Mouse (Mus musculus) embryonic facial prominence, embryonic 14.5 days (tissue): ENCODE data around the gene Lipc. TPM values are rescaled to one million over a fixed set of nuclear protein-coding genes. Genes with fewer than 3 reads are reported as not detected.

Experiments used
- ATAC-seq: fragments of 200-750 bp; cut with Nextera tagmentation; 2 replicates; pipeline ENCODE4 v1.8.0; 2017; ENCODE audit warnings: low read depth, moderate number of reproducible peaks, moderate TSS enrichment
- DNase-seq: peaks from one replicate; pipeline ENCODE4 v3.0.0-alpha.2; 2015; ENCODE audit warnings: low spot score
- H3K27ac ChIP-seq: fragments of 300-500 bp; sonication (generic); replicated peaks from 2 replicates; pipeline ENCODE4 v1.5.1; 2014; ENCODE audit warnings: low read depth, mild to moderate bottlenecking, low read length, moderate library complexity
- H3K27me3 ChIP-seq: fragments of 300-500 bp; sonication (generic); replicated peaks from 2 replicates; pipeline ENCODE4 v1.6.1; 2014; ENCODE audit warnings: low read length; ENCODE audit not compliant: control insufficient read depth, insufficient read depth
- H3K36me3 ChIP-seq: fragments of 300-500 bp; sonication (generic); 2 replicates; pipeline ENCODE4 v1.6.1; 2014; ENCODE audit warnings: low read length, mixed read lengths; ENCODE audit not compliant: control insufficient read depth, insufficient read depth
- H3K4me1 ChIP-seq: fragments of 300-500 bp; sonication (generic); 2 replicates; pipeline ENCODE4 v1.6.1; 2014; ENCODE audit warnings: antibody characterized with exemption, low read length; ENCODE audit not compliant: control insufficient read depth, insufficient read depth
- H3K4me2 ChIP-seq: fragments of 300-500 bp; sonication (generic); 2 replicates; pipeline ENCODE4 v1.6.1; 2014; ENCODE audit warnings: low read depth, mild to moderate bottlenecking, low read length, moderate library complexity, mixed read lengths
- H3K4me3 ChIP-seq: fragments of 300-500 bp; sonication (generic); 2 replicates; pipeline ENCODE4 v1.5.1; 2014; ENCODE audit warnings: low read depth, mild to moderate bottlenecking, low read length
- H3K9ac ChIP-seq: fragments of 300-500 bp; sonication (generic); 2 replicates; pipeline ENCODE4 v1.6.1; 2014; ENCODE audit warnings: low read depth, mild to moderate bottlenecking, low read length, moderate library complexity, mixed read lengths
- H3K9me3 ChIP-seq: fragments of 300-500 bp; sonication (generic); 2 replicates; pipeline ENCODE4 v1.6.1; 2016; ENCODE audit warnings: low read length; ENCODE audit not compliant: control insufficient read depth
- WGBS: fragments of 180-500 bp; shearing (Covaris S2); extraction: QIAGEN DNeasy Blood & Tissue Kit; methylation state at CpG from one replicate; pipeline ENCODE4 v1.1.7; 2014; 5-methylcytosine and 5-hydroxymethylcytosine counted together
- polyA plus RNA-seq: library from polyadenylated mRNA; unstranded; fragments of >200 nt; fragmentation: Nextera tagmentation; extraction: Ambion mirVana; gene quantifications from 2 replicates; pipeline ENCODE4 v1.2.1, GENCODE M21; 2014

Lipc gene
- polyA plus RNA-seq = 0.46 and 0.79 TPM in 2 replicates

GRCm38 (mm10) chr9:70952126-70952525 lies at the start of gene Lipc:
Gene Lipc (minus strand): TSS chr9:70952226.
- Histone ChIP-seq H3K36me3 (no peaks in the 10 kb centered on the region), H3K27ac (no peak within 1 kb of the TSS), H3K4me3 (no peak within 1 kb of the TSS), H3K9me3 (no peaks in the 10 kb centered on the region), H3K4me2 (no peak within 1 kb of the TSS), H3K27me3 (no peaks in the 10 kb centered on the region), H3K9ac (no peak within 1 kb of the TSS), H3K4me1 (0 out of 2 replicates have a peak, but pooled peaks cover 4% of the 10 kb centered on the region)
- ATAC-seq (no peak), DNase-seq (no peak)
- WGBS = 84% methylated on average over 4 of the region's 4 CpGs

GRCm38 (mm10) chr9:70999161-70999560 lies 47.1 kb upstream of the Lipc start:
- Histone ChIP-seq H3K4me2 (no peak overlapping the region), H3K4me1 (no peaks in the 10 kb centered on the region), H3K36me3 (no peaks in the 10 kb centered on the region), H3K9me3 (no peaks in the 10 kb centered on the region), H3K27me3 (no peaks in the 10 kb centered on the region), H3K27ac (no peak overlapping the region), H3K4me3 (no peak overlapping the region), H3K9ac (no peak overlapping the region)
- no peak for DNase-seq
- ATAC-seq = no peak
- WGBS = 78% methylated on average over 4 of the region's 4 CpGs

- no peaks in the 10 kb centered on the region for H3K4me1 ChIP-seq
- H3K4me2 ChIP-seq = no peak overlapping the region
- 77% methylated on average over 6 of the region's 6 CpGs for WGBS
- no peak overlapping the region for H3K9ac ChIP-seq
- no peaks in the 10 kb centered on the region for H3K27me3 ChIP-seq
- H3K9me3 ChIP-seq = no peaks in the 10 kb centered on the region
- DNase-seq (no peak), ATAC-seq (no peak)
- no peak overlapping the region for H3K4me3 ChIP-seq
- no peaks in the 10 kb centered on the region for H3K36me3 ChIP-seq
- H3K27ac ChIP-seq = no peak overlapping the region
These were observed 46.7 kb upstream of the Lipc start for GRCm38 (mm10) chr9:70998719-70999118.

- DNase-seq (peak; percentile 79), ATAC-seq (no peak)
- H3K36me3 ChIP-seq = no peaks in the 10 kb centered on the region
- H3K4me1 ChIP-seq = 0 out of 2 replicates have a peak, but pooled peaks cover 5% of the 10 kb centered on the region
- H3K9ac ChIP-seq = no peak overlapping the region
- no peak overlapping the region for H3K27ac ChIP-seq
- no peak overlapping the region for H3K4me3 ChIP-seq
- H3K4me2 ChIP-seq = no peak overlapping the region
- 51% methylated on average over 6 of the region's 6 CpGs for WGBS
- no peaks in the 10 kb centered on the region for H3K9me3 ChIP-seq
- no peaks in the 10 kb centered on the region for H3K27me3 ChIP-seq
These were observed 41.3 kb upstream of the Lipc start for GRCm38 (mm10) chr9:70993326-70993725.

GRCm38 (mm10) chr9:70991401-70991800 lies 39.4 kb upstream of the Lipc start:
- DNase-seq (no peak), ATAC-seq (no peak)
- Histone ChIP-seq H3K36me3 (no peaks in the 10 kb centered on the region), H3K4me1 (0 out of 2 replicates have a peak, but pooled peaks cover 5% of the 10 kb centered on the region), H3K4me2 (no peak overlapping the region), H3K9ac (no peak overlapping the region), H3K27ac (no peak overlapping the region), H3K9me3 (no peaks in the 10 kb centered on the region), H3K4me3 (no peak overlapping the region), H3K27me3 (no peaks in the 10 kb centered on the region)
- 80% methylated on average over 5 of the region's 5 CpGs for WGBS

GRCm38 (mm10) chr9:70987210-70987609 lies 35.2 kb upstream of the Lipc start:
- Histone ChIP-seq H3K9me3 (no peaks in the 10 kb centered on the region), H3K4me2 (no peak overlapping the region), H3K4me3 (no peak overlapping the region), H3K27me3 (no peaks in the 10 kb centered on the region), H3K27ac (no peak overlapping the region), H3K36me3 (no peaks in the 10 kb centered on the region), H3K9ac (no peak overlapping the region), H3K4me1 (no peaks in the 10 kb centered on the region)
- DNase-seq = no peak
- ATAC-seq = no peak
- WGBS = 32% methylated on average over 2 of the region's 2 CpGs

GRCm38 (mm10) chr9:70982991-70983480 lies 31.0 kb upstream of the Lipc start:
- WGBS = 92% methylated on average over 3 of the region's 3 CpGs
- ATAC-seq (no peak), DNase-seq (no peak)
- no peaks in the 10 kb centered on the region for H3K36me3 ChIP-seq
- no peaks in the 10 kb centered on the region for H3K4me1 ChIP-seq
- no peak overlapping the region for H3K4me2 ChIP-seq
- no peaks in the 10 kb centered on the region for H3K27me3 ChIP-seq
- no peaks in the 10 kb centered on the region for H3K9me3 ChIP-seq
- H3K27ac ChIP-seq = no peak overlapping the region
- H3K4me3 ChIP-seq = no peak overlapping the region
- no peak overlapping the region for H3K9ac ChIP-seq

GRCm38 (mm10) chr9:70981721-70982120 lies 29.7 kb upstream of the Lipc start:
- Histone ChIP-seq H3K4me3 (no peak overlapping the region), H3K27me3 (no peaks in the 10 kb centered on the region), H3K27ac (no peak overlapping the region), H3K36me3 (no peaks in the 10 kb centered on the region), H3K4me2 (no peak overlapping the region), H3K9me3 (no peaks in the 10 kb centered on the region), H3K4me1 (no peaks in the 10 kb centered on the region), H3K9ac (no peak overlapping the region)
- no peak for ATAC-seq
- 85% methylated on average over 1 of the region's 1 CpGs for WGBS
- DNase-seq = no peak

GRCm38 (mm10) chr9:70979641-70980040 lies 27.6 kb upstream of the Lipc start:
- Histone ChIP-seq H3K36me3 (no peaks in the 10 kb centered on the region), H3K27ac (no peak overlapping the region), H3K4me1 (no peaks in the 10 kb centered on the region), H3K9me3 (no peaks in the 10 kb centered on the region), H3K4me2 (no peak overlapping the region), H3K27me3 (no peaks in the 10 kb centered on the region), H3K4me3 (no peak overlapping the region), H3K9ac (no peak overlapping the region)
- 91% methylated on average over 2 of the region's 2 CpGs for WGBS
- ATAC-seq = no peak
- no peak for DNase-seq
